Mouse (Mus musculus): ENCODE data around the gene Gm6583. TPM values are rescaled to one million over a fixed set of nuclear protein-coding genes. Genes with fewer than 3 reads are reported as not detected.
"Not testable (repeated sequence)": the region's sequence is repeated elsewhere in the genome, so short reads cannot be mapped to it uniquely, and the experiment has no call there.

Gm6583 gene
- polyA plus RNA-seq, 1 experiment: not detected

DNA sequence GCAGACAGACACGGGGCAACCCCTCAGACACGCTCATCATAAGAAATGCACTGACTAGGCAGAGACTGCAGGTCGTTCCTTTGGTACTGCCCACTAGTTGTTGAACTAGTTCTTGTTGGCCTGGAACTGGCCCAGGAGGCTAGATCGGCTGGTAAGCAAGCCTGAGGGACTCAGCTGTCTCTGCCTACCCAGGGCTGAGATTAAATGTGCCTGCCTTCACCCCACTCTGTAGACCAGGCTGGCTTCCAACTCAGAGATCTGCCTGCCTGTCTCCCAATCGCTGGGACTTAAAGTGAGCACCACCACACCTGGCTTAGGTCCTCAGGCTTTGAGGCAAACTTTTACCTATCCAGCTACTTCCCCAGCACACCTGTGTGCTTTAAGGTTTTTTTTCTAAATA lies 35.5 kb downstream of the Gm6583 start:
- Histone ChIP-seq H3K27me3 (replicated peaks; ENCODE audit: control insufficient read depth, insufficient read depth, low read length) (no peaks in the 10 kb centered on the region), H3K4me3 (ENCODE audit: insufficient read depth, low read depth, low read length) (no peak overlapping the region), H3K4me1 (ENCODE audit: control insufficient read depth, insufficient read depth, low read length) (peaks cover 3% of the 10 kb centered on the region; the same call in 1 of the 2 replicates), H3K27ac (ENCODE audit: insufficient read depth, low read depth, low read length) (no peak overlapping the region), H3K36me3 (ENCODE audit: control insufficient read depth, insufficient read depth, low read length) (peaks cover 1% of the 10 kb centered on the region; the same call in 1 of the 2 replicates)
- no peak for DNase-seq
- 74% methylated on average over 5 of the region's 5 CpGs for WGBS
- no peak for TF ChIP-seq CTCF (conservative IDR thresholded peaks at IDR 0.05; ENCODE audit: insufficient read depth, insufficient read length, low read depth, low read length)
- no peak for TF ChIP-seq POLR2A (IDR thresholded peaks at IDR 0.05; ENCODE audit: low read depth, low read length)

DNA sequence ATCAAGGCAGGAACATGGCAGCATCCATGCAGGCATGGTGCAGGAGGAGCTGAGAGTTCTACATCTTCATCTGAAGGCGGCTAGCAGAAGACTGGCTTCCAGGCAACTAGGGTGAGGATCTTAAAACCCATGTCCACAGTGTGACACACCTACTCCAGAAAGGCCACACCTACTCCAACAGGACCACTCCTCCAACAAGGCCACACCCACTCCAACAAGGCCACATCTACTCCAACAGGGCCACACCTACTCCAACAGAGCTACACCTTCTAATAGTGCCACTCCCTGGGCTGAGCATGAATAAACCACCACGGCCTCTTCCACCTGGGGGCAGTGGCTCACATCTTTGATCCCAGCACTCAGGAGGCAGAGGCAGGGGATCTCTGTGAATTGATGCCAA lies 36.5 kb downstream of the Gm6583 start:
- 72% methylated on average over 2 of the region's 2 CpGs for WGBS
- H3K4me1 ChIP-seq (ENCODE audit: control insufficient read depth, insufficient read depth, low read length); H3K4me3 ChIP-seq (ENCODE audit: insufficient read depth, low read depth, low read length); H3K27ac ChIP-seq (ENCODE audit: insufficient read depth, low read depth, low read length); H3K27me3 ChIP-seq (replicated peaks; ENCODE audit: control insufficient read depth, insufficient read depth, low read length); H3K36me3 ChIP-seq (ENCODE audit: control insufficient read depth, insufficient read depth, low read length); DNase-seq: not testable (repeated sequence)

DNA sequence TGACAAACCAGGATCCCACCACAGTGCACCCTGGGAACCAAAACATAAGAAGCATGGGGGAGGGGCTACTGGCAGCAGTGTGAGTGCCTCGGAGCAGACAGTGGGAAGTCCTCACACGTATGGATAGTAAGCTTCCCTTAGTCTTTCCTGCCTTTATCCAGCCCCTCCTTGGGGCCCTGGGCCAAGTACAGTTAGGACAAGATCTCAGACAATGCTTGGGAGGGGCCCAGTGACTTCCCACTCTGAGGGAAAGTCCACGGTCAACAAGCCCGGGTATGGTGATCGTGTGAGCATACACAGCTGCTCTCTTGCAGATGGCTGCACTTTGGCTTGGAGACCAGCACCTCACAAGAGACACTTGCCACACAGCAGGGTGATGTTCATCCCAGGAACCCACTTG lies 38.5 kb downstream of the Gm6583 start:
- no peaks in the 10 kb centered on the region for H3K4me1 ChIP-seq (ENCODE audit: control insufficient read depth, insufficient read depth, low read length)
- no peaks in the 10 kb centered on the region for H3K27me3 ChIP-seq (replicated peaks; ENCODE audit: control insufficient read depth, insufficient read depth, low read length)
- no peak overlapping the region for H3K27ac ChIP-seq (ENCODE audit: insufficient read depth, low read depth, low read length)
- TF ChIP-seq CTCF (conservative IDR thresholded peaks at IDR 0.05; ENCODE audit: insufficient read depth, insufficient read length, low read depth, low read length): no peak
- no peak for TF ChIP-seq POLR2A (IDR thresholded peaks at IDR 0.05; ENCODE audit: low read depth, low read length)
- WGBS: 58% methylated on average over 5 of the region's 5 CpGs
- H3K36me3 ChIP-seq (ENCODE audit: control insufficient read depth, insufficient read depth, low read length): peaks cover 2% of the 10 kb centered on the region; the same call in 1 of the 2 replicates
- DNase-seq: peak; percentile 67
- H3K4me3 ChIP-seq (ENCODE audit: insufficient read depth, low read depth, low read length): no peak overlapping the region

DNA sequence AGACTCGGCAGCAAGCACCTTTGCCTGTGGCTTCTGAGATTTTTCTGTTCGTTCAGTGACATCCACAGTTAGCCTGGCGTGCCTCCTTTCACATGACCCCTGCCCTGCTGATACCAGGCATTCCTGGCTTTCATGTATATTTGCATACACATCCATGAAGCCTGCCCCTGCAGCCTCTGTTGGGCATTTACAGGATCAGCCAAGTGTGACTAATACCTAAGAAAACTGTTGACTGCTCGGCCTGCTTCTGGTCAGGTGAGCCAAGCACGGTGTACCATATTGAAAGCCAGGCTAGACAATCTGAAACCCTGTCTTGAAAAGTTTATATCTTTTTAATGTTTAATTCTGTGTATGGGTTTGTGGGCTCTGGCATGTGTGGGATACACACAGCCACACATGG lies 39.4 kb downstream of the Gm6583 start:
- no peaks in the 10 kb centered on the region for H3K27me3 ChIP-seq (replicated peaks; ENCODE audit: control insufficient read depth, insufficient read depth, low read length)
- TF ChIP-seq POLR2A (IDR thresholded peaks at IDR 0.05; ENCODE audit: low read depth, low read length) (no peak), CTCF (conservative IDR thresholded peaks at IDR 0.05; ENCODE audit: insufficient read depth, insufficient read length, low read depth, low read length) (no peak; the same call in 1 of the 2 replicates)
- peak; percentile 39 for DNase-seq
- H3K36me3 ChIP-seq (ENCODE audit: control insufficient read depth, insufficient read depth, low read length): peaks cover 2% of the 10 kb centered on the region; the same call in 1 of the 2 replicates
- 31% methylated on average over 5 of the region's 5 CpGs for WGBS
- H3K4me1 ChIP-seq (ENCODE audit: control insufficient read depth, insufficient read depth, low read length): no peaks in the 10 kb centered on the region
- H3K27ac ChIP-seq (ENCODE audit: insufficient read depth, low read depth, low read length): no peak overlapping the region; the same call in 1 of the 2 replicates
- H3K4me3 ChIP-seq (ENCODE audit: insufficient read depth, low read depth, low read length): no peak overlapping the region

DNA sequence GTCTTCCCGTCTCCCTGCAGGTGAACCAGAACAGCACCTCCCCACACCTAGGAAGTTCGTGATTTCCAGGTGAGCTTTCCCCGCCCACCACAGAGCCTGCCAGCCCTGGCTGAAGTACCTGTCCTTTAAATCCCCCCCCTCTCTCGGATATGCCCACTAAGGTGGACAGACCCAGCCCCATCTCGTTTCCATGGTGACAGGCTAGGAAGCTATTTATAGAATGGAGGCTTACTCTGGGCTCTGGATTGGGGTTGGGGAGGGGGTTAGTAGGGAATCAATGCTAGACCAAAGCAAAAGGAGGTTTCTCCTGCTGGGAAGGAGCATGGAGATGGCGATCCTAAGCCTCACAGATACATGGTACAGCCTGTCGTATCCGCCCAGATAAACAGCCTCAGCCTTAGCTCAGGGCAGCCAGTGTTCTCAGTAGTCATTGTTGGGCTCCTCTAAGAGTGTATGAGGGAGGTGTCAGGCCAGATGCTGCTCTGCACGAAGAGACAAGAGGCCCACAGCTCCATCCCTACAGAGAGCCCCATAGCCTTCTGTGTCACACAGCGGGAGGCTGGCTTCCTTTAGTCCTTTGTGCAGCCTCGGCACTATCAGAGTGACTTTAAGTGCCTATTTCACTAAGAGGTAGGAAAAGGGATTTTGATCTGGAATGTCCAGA lies 42.5 kb downstream of the Gm6583 start:
- Histone ChIP-seq H3K27ac (ENCODE audit: insufficient read depth, low read depth, low read length) (no peak overlapping the region), H3K27me3 (replicated peaks; ENCODE audit: control insufficient read depth, insufficient read depth, low read length) (no peaks in the 10 kb centered on the region), H3K4me3 (ENCODE audit: insufficient read depth, low read depth, low read length) (no peak overlapping the region), H3K4me1 (ENCODE audit: control insufficient read depth, insufficient read depth, low read length) (no peaks in the 10 kb centered on the region), H3K36me3 (ENCODE audit: control insufficient read depth, insufficient read depth, low read length) (peaks cover 2% of the 10 kb centered on the region; the same call in 1 of the 2 replicates)
- no peak for TF ChIP-seq CTCF (conservative IDR thresholded peaks at IDR 0.05; ENCODE audit: insufficient read depth, insufficient read length, low read depth, low read length)
- no peak for TF ChIP-seq POLR2A (IDR thresholded peaks at IDR 0.05; ENCODE audit: low read depth, low read length)
- no peak for DNase-seq
- 87% methylated on average over 11 of the region's 11 CpGs for WGBS

DNA sequence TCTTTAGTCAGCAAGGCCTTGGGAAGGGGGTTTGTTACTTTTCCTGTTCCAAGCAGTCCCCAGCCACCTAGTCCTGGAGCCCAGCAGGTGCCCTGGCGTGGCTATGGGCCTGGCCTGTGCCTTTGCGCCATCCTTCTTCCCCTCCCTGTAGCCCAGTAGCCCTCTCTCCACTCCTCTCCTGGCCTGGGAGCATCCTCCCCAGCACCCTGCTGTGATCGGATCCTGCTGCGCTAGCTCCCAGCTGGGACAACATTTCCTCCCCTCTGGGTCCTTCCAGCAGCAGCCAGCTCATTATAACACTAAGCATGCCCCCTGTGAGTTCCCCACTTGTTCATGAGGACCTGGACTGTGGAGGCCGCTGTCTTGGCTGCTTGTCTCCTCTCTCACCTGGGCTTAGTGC lies 50.0 kb downstream of the Gm6583 start:
- no peak for DNase-seq
- no peaks in the 10 kb centered on the region for H3K4me1 ChIP-seq (ENCODE audit: control insufficient read depth, insufficient read depth, low read length)
- 88% methylated on average over 5 of the region's 5 CpGs for WGBS
- H3K36me3 ChIP-seq (ENCODE audit: control insufficient read depth, insufficient read depth, low read length): no peaks in the 10 kb centered on the region
- no peak overlapping the region for H3K27ac ChIP-seq (ENCODE audit: insufficient read depth, low read depth, low read length)
- no peak overlapping the region for H3K4me3 ChIP-seq (ENCODE audit: insufficient read depth, low read depth, low read length)
- TF ChIP-seq CTCF (conservative IDR thresholded peaks at IDR 0.05; ENCODE audit: insufficient read depth, insufficient read length, low read depth, low read length): no peak
- TF ChIP-seq POLR2A (IDR thresholded peaks at IDR 0.05; ENCODE audit: low read depth, low read length): no peak
- no peaks in the 10 kb centered on the region for H3K27me3 ChIP-seq (replicated peaks; ENCODE audit: control insufficient read depth, insufficient read depth, low read length)

Other genes starting within 250 kb of the Gm6583 start
- 0.35 TPM in 1 of 2 replicates, not detected in the other for gene Cryba4, start 103.5 kb downstream of the Gm6583 start, polyA plus RNA-seq (2012; rRNA removed)
- 0.14 TPM in 1 of 2 replicates, not detected in the other for gene Crybb1, start 100.2 kb downstream of the Gm6583 start, polyA plus RNA-seq (2012; rRNA removed)
- gene Tpst2, start 79.3 kb downstream of the Gm6583 start, polyA plus RNA-seq (2012; rRNA removed): 37.6 and 42.0 TPM in 2 replicates
- 26.7 and 29.1 TPM in 2 replicates for gene Tfip11, start 29.7 kb downstream of the Gm6583 start, polyA plus RNA-seq (2012; rRNA removed)
- 31.2 and 39.3 TPM in 2 replicates for gene Srrd, start 13.0 kb downstream of the Gm6583 start, polyA plus RNA-seq (2012; rRNA removed)
- 43.5 and 54.3 TPM in 2 replicates for gene Hps4, start 12.9 kb downstream of the Gm6583 start, polyA plus RNA-seq (2012; rRNA removed)
- gene Asphd2, start 38.8 kb upstream of the Gm6583 start, polyA plus RNA-seq (2012; rRNA removed): 0.20 and 0.45 TPM in 2 replicates
- not detected in 2 replicates for gene Gm6588, start 93.4 kb upstream of the Gm6583 start, polyA plus RNA-seq (2012; rRNA removed)
- 0.17 and 0.20 TPM in 2 replicates for gene Sez6l, start 221.2 kb upstream of the Gm6583 start, polyA plus RNA-seq (2012; rRNA removed)

Data from kidney, adult 2 months (tissue).